Mouse (Mus musculus): ENCODE data around the gene Fnip2. TPM values are rescaled to one million over a fixed set of nuclear protein-coding genes. Genes with fewer than 3 reads are reported as not detected.

Fnip2 gene
- total RNA-seq, 2 experiments from 2014 or later, result 18.1 to 19.0 TPM

DNA sequence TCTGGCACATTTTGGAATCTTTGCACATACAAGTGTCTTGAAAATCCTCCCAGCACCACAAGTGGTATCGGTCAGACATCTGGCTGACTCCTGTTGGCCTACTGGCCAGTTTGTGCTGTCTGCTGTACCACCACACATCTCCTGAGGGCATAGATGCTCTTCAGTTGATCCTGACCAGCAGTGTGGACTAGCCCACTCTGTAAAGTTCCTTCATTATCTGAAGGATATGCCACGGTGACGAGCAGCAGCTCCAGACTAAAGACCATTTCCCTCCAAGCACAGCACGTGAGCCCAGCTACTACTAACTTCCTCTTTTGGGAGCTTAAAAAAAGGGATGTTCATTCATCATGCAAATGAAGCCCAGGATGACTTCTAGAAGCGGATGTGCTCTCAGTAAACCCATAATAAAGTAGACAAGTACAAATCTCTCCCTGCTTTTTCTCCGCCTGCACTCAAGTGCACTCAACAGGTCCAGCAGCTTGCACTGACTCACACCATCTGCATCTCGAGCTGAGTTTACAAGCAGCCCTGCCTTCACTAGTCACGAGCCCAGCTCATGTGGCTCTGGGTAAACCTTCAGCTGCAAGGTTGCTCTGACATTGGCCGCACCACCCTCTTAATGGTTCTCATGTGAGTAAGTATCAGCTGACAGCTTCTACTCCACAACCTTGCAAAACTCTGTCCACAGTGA is 35.9 kb downstream of the Fnip2 start:
- DNase-seq (ENCODE audit: low spot score in 2 of 2), result no peak

DNA sequence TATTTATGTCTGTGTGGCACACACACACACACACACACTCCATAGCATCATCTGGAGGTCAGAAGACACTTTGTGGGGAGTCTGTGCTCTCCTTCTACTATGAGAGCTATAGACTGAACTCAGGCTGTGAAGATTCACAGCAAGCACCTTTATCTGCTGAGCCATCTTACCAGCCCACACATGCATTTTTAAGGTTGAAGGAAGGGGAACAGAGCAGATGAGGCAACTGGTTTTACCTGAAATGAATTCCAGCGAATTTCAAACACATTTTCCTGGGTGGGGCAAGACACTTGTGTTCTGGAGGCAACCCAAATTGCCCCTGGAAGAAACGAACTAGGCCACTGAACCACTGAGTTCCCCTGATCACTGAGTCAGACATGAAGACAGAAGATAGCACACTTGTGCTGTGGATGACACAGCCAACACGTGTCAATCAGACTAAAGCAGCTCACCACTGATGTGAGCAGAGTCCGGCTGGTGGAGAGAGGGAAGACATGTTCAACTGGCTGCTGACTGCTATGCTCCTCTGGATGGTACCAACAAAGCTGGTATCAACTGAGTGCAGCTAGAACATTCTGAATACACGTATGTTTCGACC is 38.0 kb downstream of the Fnip2 start:
- DNase-seq (ENCODE audit: low spot score in 2 of 2), result no peak

DNA sequence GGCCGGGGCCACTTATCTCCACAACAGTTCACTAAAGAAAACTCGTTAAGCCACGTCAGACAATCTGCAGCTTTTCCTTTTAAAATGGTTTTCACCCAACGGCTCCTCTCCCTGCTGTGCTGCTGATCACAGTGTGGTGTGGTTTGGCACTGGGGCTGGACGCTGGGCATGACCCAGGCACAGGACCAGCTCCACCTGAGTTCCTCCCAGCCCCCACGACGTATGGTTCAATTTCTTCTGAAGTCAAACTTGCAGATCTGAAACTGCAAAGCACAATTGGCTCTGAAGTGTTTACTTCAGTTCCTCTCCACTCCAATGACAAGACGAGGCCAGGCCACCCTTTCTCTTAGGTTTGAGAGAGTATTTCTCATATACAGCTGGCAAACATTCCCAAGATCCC is 39.1 kb downstream of the Fnip2 start:
- no peak for DNase-seq (ENCODE audit: low spot score in 2 of 2)

DNA sequence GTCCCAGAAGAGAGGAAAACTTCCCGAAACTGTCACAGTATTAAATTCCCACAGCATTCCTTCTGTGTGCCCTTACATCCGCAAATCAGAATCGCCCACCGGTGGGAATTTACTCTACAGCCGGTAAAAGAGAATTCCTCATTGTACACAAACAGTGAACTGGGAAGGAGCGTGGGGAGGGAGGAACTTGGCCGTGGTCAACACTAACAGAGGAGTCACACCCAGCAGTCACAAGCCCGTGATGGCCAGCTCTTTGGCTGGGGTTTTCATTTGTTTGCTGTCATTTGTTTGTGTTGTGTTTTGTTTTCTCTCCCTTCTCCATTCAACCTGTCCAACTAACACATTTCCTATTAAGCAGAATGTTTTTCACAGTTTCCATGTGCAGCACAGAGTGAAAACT is 39.7 kb downstream of the Fnip2 start:
- DNase-seq (ENCODE audit: low spot score in 2 of 2), result no peak

DNA sequence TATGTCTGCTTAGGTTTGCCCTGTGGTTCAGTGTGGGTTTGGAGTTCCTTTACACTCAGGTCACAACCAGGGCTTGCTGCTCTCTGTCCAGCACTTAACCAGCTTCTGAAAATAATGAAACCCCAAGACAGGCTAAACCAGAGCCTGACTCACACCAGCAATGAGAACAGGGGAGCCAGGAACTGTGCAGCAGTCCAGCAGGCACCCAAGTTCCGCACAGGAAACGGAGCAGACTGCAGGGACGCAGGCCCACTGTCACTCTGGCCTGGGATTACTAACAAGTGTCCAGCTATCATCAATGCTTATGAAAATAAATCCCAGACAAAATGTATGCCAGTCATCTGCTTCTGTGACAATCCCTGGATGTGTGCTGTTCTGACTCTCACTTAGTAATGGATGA is 40.1 kb downstream of the Fnip2 start:
- DNase-seq (ENCODE audit: low spot score in 2 of 2), result no peak

DNA sequence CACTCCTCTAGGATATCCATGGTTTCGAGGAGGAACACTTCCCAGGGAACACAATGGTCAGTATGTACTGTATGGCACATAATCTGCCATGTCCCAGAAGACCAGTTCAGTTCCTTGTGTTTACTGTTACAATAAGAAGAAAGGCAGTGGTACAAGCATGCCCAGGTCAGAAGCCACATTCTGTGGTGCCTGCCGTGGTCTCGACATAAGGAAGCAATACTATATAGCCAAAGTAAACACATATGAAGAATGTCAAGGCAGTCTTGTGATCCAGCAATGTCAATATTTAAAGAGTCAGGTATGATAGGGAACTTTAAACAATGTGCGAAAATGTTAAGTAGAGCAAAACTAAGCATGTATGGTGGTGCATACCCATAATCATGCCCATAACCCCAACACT is 44.2 kb downstream of the Fnip2 start:
- DNase-seq (ENCODE audit: low spot score in 2 of 2), result no peak

DNA sequence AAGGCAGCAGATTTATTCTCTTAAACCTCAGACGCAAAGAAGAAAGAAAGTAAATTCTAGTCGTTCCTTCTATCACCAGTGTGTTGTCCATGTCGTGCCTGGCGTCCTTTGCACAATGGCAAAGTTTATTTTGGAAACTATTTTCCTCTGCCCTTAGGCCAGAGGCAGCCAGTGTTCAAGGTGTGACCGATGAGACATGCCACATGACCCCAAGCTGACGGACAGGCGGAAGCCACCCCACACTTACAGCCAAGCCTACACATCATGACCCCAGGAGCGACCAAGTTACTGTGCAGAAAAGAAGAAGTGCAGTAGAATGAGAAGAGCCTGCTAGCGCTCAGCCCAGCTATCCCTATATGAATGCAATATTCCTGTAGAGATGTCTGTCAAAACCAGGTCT is 47.7 kb downstream of the Fnip2 start:
- no peak for DNase-seq (ENCODE audit: low spot score in 2 of 2)

DNA sequence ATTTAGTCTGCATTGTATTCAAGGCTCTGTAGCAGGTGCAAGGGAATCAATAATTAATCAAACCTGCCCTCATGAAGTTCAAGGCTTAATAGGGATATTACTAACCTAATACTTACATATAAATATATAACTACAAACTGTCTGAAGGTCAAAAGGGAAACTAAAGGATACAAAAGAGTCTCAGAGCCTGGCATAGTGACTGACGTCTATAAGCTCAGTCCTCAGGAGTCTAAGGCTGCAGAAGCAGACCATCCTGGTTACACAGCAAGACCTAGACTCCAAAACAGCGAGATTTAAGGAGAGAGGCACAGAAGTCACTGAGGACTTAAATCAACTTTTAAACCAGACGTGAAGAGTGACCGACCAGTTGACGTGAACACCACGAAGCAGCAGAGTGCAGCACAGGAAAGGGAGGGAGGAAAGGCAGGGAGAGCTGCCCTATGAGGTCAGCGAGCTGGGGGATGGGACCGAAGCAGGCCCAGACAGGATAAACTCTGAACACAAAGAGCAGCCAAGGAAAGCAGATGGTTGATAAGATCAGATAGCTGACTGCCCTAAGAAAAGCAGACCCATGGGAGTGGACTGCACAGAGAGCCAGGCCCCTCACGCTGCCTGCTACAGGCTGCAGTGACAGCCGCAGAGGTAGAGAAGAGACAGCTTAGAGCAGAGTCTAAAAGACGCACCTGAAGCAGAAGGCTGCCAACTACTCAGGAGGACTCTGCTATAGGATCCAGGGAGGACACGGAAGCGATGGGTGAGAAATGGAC is 48.7 kb downstream of the Fnip2 start:
- DNase-seq (ENCODE audit: low spot score in 2 of 2), result no peak

DNA sequence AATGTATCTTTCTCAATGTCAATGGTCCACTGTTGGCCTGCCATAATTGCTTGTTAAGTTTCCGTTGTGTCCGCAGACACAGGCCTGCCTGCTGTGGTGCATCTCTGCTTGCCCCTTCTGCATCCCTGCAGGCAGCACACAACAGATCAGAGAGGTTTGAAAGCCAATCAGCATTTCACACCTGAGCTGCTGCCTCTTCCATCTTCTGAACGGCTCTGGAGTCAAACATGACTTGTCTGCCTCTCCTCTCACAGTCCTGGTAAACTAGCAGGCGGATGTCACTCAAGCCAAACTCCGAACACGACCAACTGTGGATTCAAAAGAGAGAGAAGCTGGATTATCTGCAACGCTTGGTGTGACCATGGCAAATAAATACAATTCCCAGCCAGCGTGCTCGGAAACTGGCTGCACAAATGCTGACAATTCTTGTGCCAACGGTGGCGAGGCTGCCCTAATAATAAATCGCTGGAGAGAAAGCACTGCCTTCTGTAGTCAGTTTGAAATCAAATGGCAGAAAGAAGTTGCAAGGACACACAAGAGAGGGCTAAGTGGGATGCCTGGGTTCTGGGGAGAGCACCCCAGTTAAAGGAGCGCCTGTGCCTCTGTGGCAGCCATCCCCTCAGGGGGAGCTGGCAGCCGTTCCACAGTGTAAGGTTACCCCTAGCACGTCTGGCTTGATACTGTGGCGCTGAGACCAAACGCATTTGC is 49.6 kb downstream of the Fnip2 start:
- DNase-seq (ENCODE audit: low spot score in 2 of 2), result peak; percentile 57 to 67

DNA sequence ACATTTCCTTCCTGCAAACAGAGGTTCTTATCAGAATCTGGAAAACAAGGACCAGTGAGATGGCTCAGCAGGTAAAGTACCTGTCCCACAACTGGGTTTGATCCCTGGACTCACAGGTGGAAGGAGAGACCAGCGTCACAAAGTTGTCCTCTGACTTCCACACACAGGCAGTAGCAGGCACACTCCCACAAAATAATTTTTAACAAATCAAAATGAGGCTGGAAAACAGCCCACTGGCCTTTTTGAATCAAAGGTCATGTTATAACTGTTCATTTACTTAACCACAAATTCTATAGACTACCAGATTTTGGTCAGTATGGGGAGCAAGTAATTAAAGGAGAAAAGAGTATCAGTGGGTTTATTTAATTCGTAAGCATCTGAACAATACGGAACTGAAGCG is 50.6 kb downstream of the Fnip2 start:
- DNase-seq (ENCODE audit: low spot score in 2 of 2), result no peak

DNA sequence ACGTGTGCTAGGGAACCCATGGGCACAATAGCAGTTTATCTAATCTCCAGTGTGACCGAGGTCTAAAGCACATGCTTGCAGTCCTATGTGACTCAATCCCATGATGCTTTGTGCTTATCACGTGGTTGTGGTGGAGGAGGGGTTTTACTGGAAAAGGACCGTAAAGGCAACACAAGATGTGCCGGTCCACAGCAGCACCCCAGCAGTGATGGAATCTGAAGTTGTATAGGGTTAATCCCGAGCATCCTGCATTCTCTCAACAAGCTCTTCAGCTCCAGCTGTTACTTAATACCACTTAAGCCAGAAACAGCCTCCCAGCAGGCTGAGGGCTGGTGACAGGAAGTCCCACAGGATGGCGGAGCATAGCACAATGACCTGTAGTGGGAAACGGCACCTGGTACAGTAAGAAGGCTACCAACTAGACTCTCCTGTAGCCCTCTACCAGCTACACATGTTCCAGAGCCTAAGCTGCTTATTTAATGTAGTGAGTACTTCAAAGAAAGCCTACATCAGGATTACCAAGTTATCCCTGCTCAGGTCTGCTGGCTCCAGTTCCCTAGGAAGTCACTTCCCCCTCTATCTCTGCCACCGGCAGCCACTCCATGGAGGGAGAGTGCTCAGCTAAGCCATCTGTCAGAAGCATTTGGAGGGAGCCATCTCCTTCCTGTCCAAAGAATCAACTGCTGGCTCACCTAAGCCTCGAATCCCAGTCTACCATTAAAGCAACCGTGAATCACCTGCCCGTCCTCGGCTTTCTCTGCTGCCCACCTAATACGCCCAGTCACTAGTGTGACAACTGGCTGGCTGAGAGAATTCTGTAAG is 51.3 kb downstream of the Fnip2 start:
- no peak for DNase-seq (ENCODE audit: low spot score in 2 of 2)

DNA sequence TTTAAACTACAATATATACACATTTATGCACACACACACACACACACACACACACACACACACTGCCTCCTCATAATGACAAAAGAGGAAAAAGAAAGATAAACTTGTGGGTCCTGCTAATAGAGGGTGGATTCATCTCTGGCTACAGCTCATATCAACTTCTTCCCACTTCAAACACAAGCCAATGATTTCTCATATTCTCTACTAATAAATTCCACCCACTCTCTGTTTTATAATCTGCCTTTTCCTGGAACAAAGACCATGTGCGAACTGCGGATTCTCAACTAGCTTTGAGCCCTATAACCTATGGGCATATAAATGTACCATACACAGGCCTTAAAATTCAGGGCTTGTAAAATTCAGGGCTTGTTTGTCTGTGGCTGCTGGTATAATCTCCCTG is 53.3 kb downstream of the Fnip2 start:
- DNase-seq (ENCODE audit: low spot score in 2 of 2), result no peak

DNA sequence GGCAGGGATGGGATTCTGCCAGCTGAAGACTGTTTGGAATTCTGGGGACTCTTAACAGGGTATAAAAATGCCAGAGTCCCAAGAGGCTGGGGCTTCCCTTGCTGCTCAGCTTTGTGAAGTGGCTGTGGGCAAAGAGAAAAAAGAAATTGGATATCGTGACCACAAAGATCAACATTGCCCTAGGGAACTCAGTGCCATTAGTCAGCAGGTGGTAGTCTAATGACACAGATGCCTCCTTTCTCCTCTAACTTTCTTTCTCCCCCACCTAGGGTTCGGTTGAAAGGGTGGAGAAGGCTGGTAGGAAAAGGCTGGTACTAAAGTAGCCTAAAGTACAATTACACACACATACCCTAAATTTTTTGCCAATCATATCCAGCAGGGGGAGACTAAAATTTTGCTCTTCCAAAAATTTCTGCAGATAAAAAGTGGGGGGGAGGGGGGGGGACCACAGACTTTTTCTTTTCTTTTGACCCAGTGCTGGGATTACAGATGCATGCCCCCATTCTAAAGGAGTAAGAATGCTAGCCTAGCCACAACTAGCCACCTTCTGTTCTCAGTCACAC is 66.3 kb downstream of the Fnip2 start:
- DNase-seq (ENCODE audit: low spot score in 2 of 2), result no peak

DNA sequence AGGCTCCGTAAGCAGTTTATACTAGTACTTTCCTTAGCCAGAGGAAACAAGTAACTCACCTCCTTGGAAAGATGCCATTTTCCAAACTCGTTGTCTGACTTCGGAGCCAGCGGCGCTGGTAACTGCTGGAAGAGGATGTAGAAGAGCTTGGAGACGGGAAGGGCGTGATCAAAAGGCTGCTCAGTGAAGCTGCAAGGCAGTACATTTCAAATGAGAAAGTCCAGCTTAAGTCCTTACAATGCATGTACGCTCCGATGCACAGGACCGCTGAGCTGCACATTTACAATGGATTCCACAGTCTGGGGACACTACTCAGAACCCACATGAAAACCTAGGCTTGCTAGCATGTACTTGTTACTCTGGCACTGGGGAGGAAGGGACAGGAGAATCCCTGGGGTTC is 67.3 kb downstream of the Fnip2 start:
- DNase-seq (ENCODE audit: low spot score in 2 of 2), result no peak

DNA sequence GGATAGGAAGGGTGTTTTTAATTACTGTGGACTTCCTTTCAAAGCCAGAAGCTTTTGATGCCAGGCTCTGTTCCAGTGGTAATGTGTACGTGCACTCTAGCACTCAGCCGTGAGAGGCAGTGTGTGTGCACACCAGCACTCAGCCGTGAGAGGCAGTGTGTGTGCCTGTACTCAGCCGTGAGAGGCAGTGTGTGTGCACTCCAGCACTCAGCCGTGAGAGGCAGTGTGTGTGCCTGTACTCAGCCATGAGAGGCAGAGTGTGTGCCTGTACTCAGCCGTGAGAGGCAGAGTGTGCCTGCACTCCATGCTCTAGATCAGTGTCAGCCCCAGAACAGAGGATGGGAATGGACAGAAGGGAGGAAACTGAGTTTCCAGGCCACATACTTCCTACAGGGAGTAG is 70.9 kb downstream of the Fnip2 start:
- no peak for DNase-seq (ENCODE audit: low spot score in 2 of 2)

DNA sequence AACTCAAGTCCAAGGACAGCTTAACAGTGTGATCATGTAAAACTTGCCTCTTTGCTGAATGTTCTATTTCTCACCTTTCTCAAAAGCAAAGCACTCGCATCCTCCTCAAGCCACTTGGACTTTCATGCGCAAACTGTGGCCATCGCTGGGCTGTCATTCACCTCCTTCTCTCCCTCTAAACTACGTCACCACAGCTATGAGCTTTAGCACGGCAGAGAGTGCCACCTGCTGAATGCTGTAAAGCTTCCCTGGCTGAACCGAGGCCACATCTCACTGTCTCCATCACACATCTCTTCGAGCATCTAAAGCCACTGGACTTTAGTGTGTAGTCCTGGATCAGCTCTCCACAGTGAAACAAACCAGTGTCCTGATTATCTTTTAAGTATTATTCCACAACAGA is 72.4 kb downstream of the Fnip2 start:
- DNase-seq (ENCODE audit: low spot score in 2 of 2), result peak; percentile 38 to 59

DNA sequence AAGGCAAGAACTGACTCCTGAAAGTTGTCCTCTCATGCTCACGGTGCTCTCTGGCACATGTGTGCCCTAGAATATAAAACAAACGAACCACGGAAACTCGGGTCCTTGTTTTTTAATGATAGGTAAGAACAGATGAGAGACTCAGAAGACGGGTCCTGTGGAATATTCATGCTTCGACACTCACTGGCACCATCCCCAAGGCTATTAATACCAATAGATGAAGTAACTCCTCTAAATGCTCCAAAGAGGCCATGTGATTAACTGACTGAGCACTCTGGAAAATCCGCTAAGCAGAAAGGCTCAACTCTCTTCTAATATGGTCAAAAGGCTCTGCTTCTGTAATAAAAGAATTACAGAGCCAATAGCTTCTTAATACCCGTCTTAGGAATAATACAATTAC is 73.6 kb downstream of the Fnip2 start:
- DNase-seq (ENCODE audit: low spot score in 2 of 2), result no peak

DNA sequence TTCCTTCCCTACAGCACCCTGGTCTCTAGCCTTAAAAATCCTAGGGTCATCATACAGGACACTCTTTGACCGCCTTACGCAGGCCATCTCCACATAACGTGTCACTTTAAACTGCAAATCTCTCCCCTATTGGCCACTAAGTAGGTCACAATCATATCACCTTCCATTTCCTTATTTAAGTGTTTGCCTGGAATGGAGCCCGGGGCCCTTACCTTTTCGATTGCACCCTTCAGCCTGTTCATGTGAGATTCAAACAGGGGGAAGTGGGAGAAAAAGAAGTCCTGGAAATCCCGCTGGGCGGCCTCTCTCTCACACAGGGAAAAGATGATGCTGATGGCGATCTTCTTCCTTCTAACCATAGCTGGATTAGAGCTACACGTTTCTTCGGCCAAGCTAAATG is 74.5 kb downstream of the Fnip2 start:
- DNase-seq (ENCODE audit: low spot score in 2 of 2), result no peak

DNA sequence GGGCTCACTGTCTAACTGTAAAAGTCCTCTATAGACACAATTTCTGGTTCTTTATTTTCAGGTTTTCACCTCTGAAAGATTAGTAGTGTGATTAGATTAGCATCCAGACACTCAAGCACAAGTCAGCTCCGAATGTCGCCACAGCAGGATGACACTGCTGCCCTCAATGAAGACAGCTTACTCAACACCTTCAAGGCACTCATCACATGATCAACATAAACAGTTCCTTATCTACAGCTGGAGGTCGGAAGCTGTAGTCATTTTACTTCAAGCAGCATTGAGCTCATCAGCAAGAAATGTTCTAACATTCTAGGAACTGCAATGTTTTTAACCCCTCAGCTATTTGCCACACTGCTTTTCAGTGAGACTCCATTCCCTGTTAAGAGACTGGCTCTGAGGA is 76.0 kb downstream of the Fnip2 start:
- DNase-seq (ENCODE audit: low spot score in 2 of 2), result no peak

DNA sequence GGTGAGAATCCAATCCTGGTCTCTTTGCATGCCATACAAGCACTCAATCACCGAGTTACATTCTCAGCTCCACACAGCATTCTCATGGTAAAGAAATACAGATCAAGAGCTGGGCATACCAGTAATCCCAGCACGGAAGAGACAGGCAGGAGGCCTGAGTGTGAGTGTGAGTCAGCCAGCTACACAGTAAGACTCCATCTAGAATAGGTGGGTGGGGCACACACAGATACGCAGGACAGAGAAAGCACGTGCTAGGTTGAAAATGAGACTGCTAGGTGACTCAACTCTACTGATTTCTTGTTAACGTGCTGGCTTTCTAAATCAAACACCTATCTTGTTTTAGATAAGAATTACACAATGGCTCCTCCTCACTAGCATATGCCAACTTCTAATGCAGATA is 77.5 kb downstream of the Fnip2 start:
- DNase-seq (ENCODE audit: low spot score in 2 of 2), result no peak

DNA sequence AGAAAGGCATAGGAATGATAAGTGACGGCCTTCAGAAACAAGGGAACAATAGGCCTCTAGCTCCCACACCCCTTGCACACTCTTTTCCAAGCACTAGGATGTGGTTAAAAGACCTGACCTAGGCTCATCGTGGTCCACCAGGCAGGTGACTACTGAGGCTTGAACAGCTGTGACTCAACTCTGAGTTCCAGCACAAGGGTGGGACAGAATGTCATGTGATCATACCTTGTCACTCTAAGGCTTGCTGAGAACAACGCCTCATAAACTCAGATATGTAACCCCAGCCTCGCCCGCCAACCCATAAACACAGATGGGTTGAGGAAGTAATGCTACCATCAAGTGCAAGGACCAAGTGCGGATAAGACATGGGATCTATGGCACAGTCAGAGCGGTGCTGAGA is 79.6 kb downstream of the Fnip2 start:
- no peak for DNase-seq (ENCODE audit: low spot score in 2 of 2)
